Mouse (Mus musculus): Measurements from ENCODE around the gene Elane. TPM values are rescaled to one million over a fixed set of nuclear protein-coding genes. Genes with fewer than 3 reads are reported as not detected.

The Elane gene
- 0.19 TPM in 1 of 2 replicates, not detected in the other for polyA plus RNA-seq (2012; rRNA removed)

GRCm38 (mm10) chr10:79886054-79886453, at the start of gene Elane:
Gene Elane, plus strand, starts transcription at chr10:79886247.
- DNase-seq (ENCODE audit: low spot score): no peak

GRCm38 (mm10) chr10:79836918-79837317, 49.1 kb upstream of the Elane start:
- no peak for DNase-seq (ENCODE audit: low spot score)

- no peak for DNase-seq (ENCODE audit: low spot score)
Measured at GRCm38 (mm10) chr10:79838151-79838550, 47.9 kb upstream of the Elane start.

GRCm38 (mm10) chr10:79840091-79840490, 46.0 kb upstream of the Elane start:
- no peak for DNase-seq (ENCODE audit: low spot score)

GRCm38 (mm10) chr10:79840644-79841551, 45.1 kb upstream of the Elane start:
- no peak for DNase-seq (ENCODE audit: low spot score)

GRCm38 (mm10) chr10:79842322-79842721, 43.7 kb upstream of the Elane start:
- no peak for DNase-seq (ENCODE audit: low spot score)

GRCm38 (mm10) chr10:79843476-79843875, 42.6 kb upstream of the Elane start:
- DNase-seq (ENCODE audit: low spot score): no peak

- no peak for DNase-seq (ENCODE audit: low spot score)
Measured at GRCm38 (mm10) chr10:79846553-79846952, 39.5 kb upstream of the Elane start.

- no peak for DNase-seq (ENCODE audit: low spot score)
Measured at GRCm38 (mm10) chr10:79849941-79850628, 36.0 kb upstream of the Elane start.

- DNase-seq (ENCODE audit: low spot score): no peak
Measured at GRCm38 (mm10) chr10:79851653-79852052, 34.4 kb upstream of the Elane start.

- no peak for DNase-seq (ENCODE audit: low spot score)
Measured at GRCm38 (mm10) chr10:79852107-79852789, 33.8 kb upstream of the Elane start.

GRCm38 (mm10) chr10:79852827-79853226, 33.2 kb upstream of the Elane start:
- no peak for DNase-seq (ENCODE audit: low spot score)

GRCm38 (mm10) chr10:79853392-79853791, 32.7 kb upstream of the Elane start:
- DNase-seq (ENCODE audit: low spot score): peak; percentile 95

- peak; percentile 94 for DNase-seq (ENCODE audit: low spot score)
Measured at GRCm38 (mm10) chr10:79853860-79854795, 31.9 kb upstream of the Elane start, which contains the start of gene Ptbp1. Gene Ptbp1, plus strand, starts transcription at chr10:79854427.

GRCm38 (mm10) chr10:79854801-79855541, 31.1 kb upstream of the Elane start:
- peak; percentile 70 for DNase-seq (ENCODE audit: low spot score)

- no peak for DNase-seq (ENCODE audit: low spot score)
Measured at GRCm38 (mm10) chr10:79855558-79856184, 30.4 kb upstream of the Elane start.

GRCm38 (mm10) chr10:79856280-79856679, 29.8 kb upstream of the Elane start:
- DNase-seq (ENCODE audit: low spot score): no peak

GRCm38 (mm10) chr10:79856704-79857451, 29.2 kb upstream of the Elane start:
- no peak for DNase-seq (ENCODE audit: low spot score)

GRCm38 (mm10) chr10:79857452-79857811, 28.6 kb upstream of the Elane start:
- no peak for DNase-seq (ENCODE audit: low spot score)
